Mouse (Mus musculus) CD8-positive naive resting alpha-beta T cell, adult 2 months (primary cell): ENCODE results near the gene Ubqln4.

Experiments used
- DNase-seq, 2 experiments: peaks; one replicate each; pipeline ENCODE4 v3.0.0; 2022; ENCODE audit warnings: low read depth in 2 of 2, low spot score in 2 of 2

Ubqln4 gene

GRCm38 (mm10) chr3:88525021-88525420 lies 28.5 kb upstream of the Ubqln4 start:
- no peak for DNase-seq

DNA sequence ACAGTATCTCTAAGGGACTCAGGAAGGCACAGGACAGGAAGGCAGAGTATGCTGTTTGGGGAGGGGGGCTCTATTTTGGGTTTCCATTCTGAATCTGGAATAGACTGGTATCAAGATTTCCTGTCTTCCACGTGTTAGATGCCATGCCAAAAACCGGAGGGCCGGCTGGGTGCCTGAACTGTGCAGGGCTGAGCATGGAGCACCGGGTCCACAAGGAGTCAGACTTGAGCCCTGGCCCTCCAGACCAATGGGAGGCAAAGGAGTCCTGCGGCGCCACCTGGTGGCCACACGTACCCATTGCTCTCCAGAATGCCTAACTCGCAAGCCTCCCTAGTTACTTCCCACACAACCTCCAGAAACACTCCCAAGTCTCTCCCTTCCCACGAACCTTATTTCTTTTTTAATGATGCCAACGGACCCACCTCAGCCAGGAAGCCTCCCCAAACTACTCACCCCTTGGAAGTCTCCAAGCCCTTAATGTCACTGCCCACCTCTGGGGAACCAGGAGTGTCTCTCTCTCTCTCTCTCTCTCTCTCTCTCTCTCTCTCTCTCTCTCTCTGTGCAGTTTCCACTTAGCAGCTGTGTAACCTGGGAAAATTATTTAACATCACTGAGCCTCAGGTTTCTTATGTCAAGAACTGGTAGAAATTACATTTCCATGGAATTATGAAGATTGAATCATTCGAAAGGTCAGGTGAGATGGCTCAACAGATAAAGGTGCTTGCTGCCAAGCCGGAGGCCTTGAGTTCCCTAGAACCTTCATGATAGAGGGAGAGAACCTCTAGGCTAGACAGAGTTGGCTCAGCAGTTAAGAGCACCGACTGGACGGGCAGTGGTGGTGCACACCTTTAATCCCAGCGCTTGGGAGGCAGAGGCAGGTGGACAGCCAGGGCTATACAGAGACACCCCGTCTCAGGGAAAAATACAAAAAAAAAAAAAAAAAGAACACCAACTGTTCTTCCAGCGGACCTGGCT lies 27.1 kb upstream of the Ubqln4 start:
- DNase-seq = peak; percentile 74

- DNase-seq = no peak
Measured at GRCm38 (mm10) chr3:88527565-88527964, 26.0 kb upstream of the Ubqln4 start.

GRCm38 (mm10) chr3:88528646-88529045 lies 24.9 kb upstream of the Ubqln4 start:
- no peak for DNase-seq

DNA sequence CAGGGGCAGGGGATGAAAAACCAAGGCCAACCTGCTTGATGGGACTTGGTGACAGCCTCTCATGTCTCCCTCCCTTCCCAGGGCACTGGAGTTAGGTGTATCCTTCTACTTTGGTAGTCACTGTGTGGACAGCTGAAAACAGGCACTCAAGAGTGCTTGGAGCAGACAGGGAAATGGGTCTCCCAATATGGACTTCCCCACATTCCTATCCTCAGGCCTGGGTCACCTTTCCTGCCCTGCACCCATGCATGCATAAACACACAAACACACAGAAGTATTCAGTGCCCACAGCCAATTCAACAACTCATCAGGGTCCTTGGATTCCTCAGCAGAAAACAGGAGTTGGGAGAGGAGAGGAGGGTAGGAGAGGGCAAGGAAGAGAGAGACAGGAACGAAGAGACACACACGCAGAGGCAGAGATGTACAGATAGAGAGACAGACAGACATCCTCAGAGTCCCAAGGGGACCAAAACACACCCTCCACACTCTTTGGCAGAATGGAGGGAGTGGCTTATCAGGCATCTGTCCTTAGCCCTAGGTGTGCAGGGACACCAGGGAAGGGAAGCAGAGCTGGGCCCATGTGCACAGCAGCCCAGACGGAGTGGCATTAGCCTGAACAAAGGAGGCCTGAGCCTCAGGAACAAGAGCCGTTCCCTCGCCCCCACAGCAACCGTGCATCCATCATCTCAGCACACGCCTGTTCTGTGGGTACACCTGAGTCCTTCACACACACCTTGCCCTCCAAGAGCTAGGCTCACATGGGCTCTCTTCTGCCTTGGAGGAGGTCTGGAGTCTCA lies 24.2 kb upstream of the Ubqln4 start:
- DNase-seq = no peak

- no peak for DNase-seq
Measured at GRCm38 (mm10) chr3:88530082-88530864, 23.3 kb upstream of the Ubqln4 start.

- DNase-seq = peak; percentile 71 to 83
Measured at GRCm38 (mm10) chr3:88531348-88532298, 21.9 kb upstream of the Ubqln4 start.

DNA sequence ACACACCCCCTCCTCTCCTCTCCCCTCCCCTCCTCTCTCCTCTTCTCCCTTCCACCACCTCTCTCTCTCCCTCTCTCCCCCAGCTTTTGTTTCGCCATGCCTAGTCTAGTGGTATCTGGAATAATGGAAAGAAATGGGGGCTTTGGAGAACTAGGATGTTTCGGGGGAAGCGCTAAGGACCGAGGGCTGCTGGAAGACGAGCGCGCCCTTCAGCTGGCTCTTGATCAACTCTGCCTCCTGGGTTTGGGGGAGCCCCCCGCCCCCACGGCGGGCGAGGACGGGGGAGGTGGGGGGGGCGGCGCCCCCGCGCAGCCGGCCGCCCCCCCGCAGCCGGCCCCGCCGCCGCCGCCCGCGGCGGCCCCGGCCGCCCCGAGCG lies 21.3 kb upstream of the Ubqln4 start, which contains the start of gene Mex3a:
TSS of gene Mex3a (plus strand) at position 97 of the 376 bp plus-strand sequence.
- DNase-seq = no peak

GRCm38 (mm10) chr3:88532689-88533511 lies 20.7 kb upstream of the Ubqln4 start:
- no peak for DNase-seq

DNA sequence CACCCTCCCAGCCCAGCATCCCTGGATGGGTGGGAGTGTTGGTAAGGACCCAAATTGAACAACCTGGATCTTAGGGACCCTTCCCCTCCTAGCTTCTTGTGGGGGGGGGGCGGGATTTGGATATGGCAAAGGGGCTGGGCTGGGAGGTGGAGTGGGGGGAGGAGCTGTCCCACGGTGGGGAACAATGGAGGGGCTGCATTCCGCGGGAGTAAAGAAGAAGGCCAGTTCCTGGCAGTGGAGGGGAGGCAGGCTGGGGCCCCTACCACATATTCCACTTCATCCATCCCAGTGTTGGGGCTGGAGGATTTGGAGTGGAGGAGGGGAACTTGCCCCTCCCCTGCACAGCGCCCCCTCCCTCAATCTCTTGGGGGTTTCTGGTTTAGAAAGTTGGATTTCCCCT lies 19.9 kb upstream of the Ubqln4 start:
- DNase-seq = no peak

DNA sequence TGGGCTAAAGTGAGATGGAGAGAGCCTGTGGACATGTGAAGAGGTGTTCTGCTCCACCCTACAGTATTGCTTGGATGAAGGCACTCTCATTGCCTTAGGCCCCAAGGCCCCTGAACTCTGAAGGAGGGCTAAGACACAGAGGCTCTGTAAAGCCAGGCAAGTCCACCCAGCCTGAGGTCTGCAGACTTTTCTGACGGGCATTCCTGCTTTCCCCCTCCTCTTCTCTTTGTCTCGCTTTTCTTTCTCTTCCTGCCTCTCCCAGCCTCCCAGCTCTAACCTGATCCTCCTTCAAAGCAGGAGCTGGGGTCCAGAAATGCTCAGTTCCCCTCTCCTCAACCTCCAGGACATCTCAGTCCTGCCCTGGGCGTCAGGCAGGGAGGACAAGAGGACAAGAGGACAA lies 18.6 kb upstream of the Ubqln4 start:
- no peak for DNase-seq

DNA sequence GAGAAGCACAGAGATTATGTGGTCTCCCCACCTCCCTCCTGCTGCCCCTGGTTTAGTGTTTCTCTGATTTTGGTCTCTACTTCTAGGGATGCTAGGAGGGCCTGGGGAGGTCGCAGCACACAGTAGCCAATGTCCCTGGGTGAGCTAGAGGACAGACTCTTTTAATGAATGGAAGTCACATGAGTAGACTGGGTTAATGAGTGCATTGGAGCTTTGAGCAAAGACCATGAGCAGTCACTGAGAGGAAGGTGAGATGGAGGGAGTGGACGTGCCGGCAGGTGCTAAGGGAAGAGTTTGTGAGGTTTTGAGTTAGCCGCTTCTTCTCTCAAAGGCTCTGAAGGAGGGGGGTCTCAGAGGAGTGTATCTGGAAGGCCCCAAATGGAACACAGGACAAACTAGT lies 18.0 kb upstream of the Ubqln4 start:
- DNase-seq = no peak

GRCm38 (mm10) chr3:88536103-88536930 lies 17.2 kb upstream of the Ubqln4 start:
- no peak for DNase-seq

GRCm38 (mm10) chr3:88537146-88537545 lies 16.4 kb upstream of the Ubqln4 start:
- no peak for DNase-seq

DNA sequence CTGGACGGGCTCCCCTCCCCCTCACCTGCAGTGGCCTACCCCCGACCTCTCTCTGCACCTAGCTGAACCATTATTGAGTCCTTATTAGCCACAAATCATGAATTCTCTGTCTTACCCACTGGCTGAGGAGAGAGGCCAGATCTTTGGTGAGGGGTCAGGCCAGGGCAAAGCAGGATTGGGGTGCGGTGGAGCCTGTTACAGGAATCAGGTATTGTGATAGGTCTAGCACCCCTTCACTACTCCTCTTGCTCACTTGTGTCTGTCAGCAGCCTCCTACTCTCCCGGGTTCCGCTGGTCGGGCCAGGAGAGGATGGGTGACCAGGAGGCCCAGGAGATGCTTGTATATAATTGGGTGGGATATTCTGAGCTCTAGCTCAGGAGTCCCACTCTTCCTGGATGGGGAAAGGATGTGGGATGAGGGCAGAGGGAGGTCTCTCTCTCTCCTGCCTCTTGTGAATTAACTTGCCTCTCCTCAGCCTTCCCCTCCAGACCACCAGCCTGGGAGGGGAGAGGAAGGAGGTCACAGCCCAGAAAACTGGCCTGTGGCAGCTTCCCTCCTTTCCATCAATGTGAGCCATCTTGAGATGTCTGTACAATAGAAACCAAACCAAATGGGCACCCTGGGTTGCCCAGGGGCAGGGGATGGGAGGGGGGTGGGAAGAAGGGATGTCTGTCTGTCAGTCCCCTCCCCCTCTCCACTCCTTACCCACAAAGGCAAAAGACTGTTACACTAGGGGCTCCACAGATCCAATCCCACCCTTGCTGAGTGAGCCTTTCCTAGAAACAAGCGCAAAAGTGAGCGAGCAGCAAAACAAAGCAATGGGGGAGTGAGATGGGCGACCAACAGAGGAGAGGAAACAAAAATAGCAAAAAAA lies 15.1 kb upstream of the Ubqln4 start:
- DNase-seq = no peak

- no peak for DNase-seq
Measured at GRCm38 (mm10) chr3:88539397-88539796, 14.2 kb upstream of the Ubqln4 start.

DNA sequence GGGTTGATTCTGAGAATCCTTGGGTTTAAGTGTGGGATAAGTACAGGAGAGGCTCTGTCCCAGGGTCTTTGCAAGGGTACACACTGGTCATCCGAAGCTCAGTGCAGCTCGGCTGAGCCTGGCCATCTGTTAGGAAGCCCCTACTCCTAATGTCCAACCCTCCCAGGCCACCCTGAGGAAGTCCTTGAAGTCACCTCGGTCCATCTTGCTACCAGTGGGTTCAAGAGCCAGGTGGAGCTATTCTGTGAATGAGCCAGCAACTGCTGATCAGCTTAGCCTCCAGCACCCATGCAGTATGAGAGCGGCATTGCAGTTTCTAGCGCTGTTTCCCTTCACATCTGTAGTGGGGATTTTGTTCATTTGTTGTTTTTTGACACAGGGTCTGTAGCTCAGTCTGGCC lies 13.5 kb upstream of the Ubqln4 start:
- no peak for DNase-seq
